Mouse (Mus musculus) Muller cell, postnatal 12 days (primary cell): ENCODE measurements at regions not wholly inside any gene's neighbourhood (a gene's known extent, or its start where the extent isn't known, plus 50 kb on each side); places are given as distances from the start of the nearest gene placed in this dataset.
"Not testable (repeated sequence)": the region's sequence is repeated elsewhere in the genome, so short reads cannot be mapped to it uniquely, and the experiment has no call there.

Experiments
- DNase-seq: peaks from one replicate; pipeline ENCODE4 v3.0.0-alpha.2; 2015; ENCODE audit errors: inconsistent ontology term

GRCm38 (mm10) chr9:80961818-80962217 lies 496.5 kb upstream of the Impg1 start:
- DNase-seq, result no peak

- no peak for DNase-seq
These were observed 477.7 kb upstream of the Impg1 start for GRCm38 (mm10) chr9:80942991-80943390.

- no peak for DNase-seq
These were observed 476.1 kb upstream of the Impg1 start for GRCm38 (mm10) chr9:80941424-80941823.

GRCm38 (mm10) chr9:80938238-80938637 lies 473.0 kb upstream of the Impg1 start:
- DNase-seq, result no peak

GRCm38 (mm10) chr9:80930628-80931027 lies 465.3 kb upstream of the Impg1 start:
- no peak for DNase-seq

- DNase-seq, result no peak
These were observed 455.0 kb upstream of the Impg1 start for GRCm38 (mm10) chr9:80920304-80920703.

- peak; percentile 5 for DNase-seq
These were observed 448.6 kb upstream of the Impg1 start for GRCm38 (mm10) chr9:80913867-80914266.

GRCm38 (mm10) chr9:80912177-80912576 lies 446.9 kb upstream of the Impg1 start:
- DNase-seq, result no peak

- no peak for DNase-seq
These were observed 401.5 kb upstream of the Impg1 start for GRCm38 (mm10) chr9:80866807-80867206.

GRCm38 (mm10) chr9:80858998-80859397 lies 393.7 kb upstream of the Impg1 start:
- no peak for DNase-seq

- DNase-seq, result peak; percentile 61
These were observed 382.9 kb upstream of the Impg1 start for GRCm38 (mm10) chr9:80848190-80848589.

GRCm38 (mm10) chr9:80832808-80833207 lies 367.5 kb upstream of the Impg1 start:
- DNase-seq, result no peak

- peak; percentile 8 for DNase-seq
These were observed 360.1 kb upstream of the Impg1 start for GRCm38 (mm10) chr9:80825346-80825745.

- no peak for DNase-seq
These were observed 354.8 kb upstream of the Impg1 start for GRCm38 (mm10) chr9:80820066-80820465.

GRCm38 (mm10) chr9:80819070-80819469 lies 353.8 kb upstream of the Impg1 start:
- DNase-seq, result no peak

GRCm38 (mm10) chr9:80813921-80814320 lies 348.6 kb upstream of the Impg1 start:
- DNase-seq, result peak; percentile 2

- no peak for DNase-seq
These were observed 326.2 kb upstream of the Impg1 start for GRCm38 (mm10) chr9:80791523-80791922.

GRCm38 (mm10) chr9:80774541-80774940 lies 309.3 kb upstream of the Impg1 start:
- DNase-seq, result peak; percentile 88

GRCm38 (mm10) chr9:80735806-80736205 lies 270.5 kb upstream of the Impg1 start:
- not testable (repeated sequence) for DNase-seq

- no peak for DNase-seq
These were observed 267.7 kb upstream of the Impg1 start for GRCm38 (mm10) chr9:80732971-80733370.

- DNase-seq, result no peak
These were observed 258.4 kb upstream of the Impg1 start for GRCm38 (mm10) chr9:80723638-80724037.

- no peak for DNase-seq
These were observed 253.2 kb upstream of the Impg1 start for GRCm38 (mm10) chr9:80718516-80718915.

- DNase-seq, result no peak
These were observed 244.5 kb upstream of the Impg1 start for GRCm38 (mm10) chr9:80709781-80710180.

GRCm38 (mm10) chr9:80705264-80705663 lies 240.0 kb upstream of the Impg1 start:
- peak; percentile 60 for DNase-seq

GRCm38 (mm10) chr9:80697171-80697570 lies 231.9 kb upstream of the Impg1 start:
- DNase-seq, result no peak
